Mouse (Mus musculus) cortical plate, adult 2 months (tissue): Measurements from ENCODE around the gene Pdhx. TPM values are rescaled to one million over a fixed set of nuclear protein-coding genes. Genes with fewer than 3 reads are reported as not detected.
A peak's percentile ranks its signal among the peaks of the same experiment; 100 is the strongest.

Experiments
- H3K27ac ChIP-seq: fragments of 200-500 bp; 2 replicates; pipeline ENCODE4 v1.5.1; 2012; ENCODE audit warnings: low read length, control low read depth, inconsistent platforms; ENCODE audit not compliant: insufficient read depth
- H3K4me1 ChIP-seq: fragments of 200-500 bp; 2 replicates; pipeline ENCODE4 v1.6.1; 2011; ENCODE audit warnings: low read length; ENCODE audit not compliant: control insufficient read depth, insufficient read depth
- H3K4me3 ChIP-seq: fragments of 200-500 bp; 2 replicates; pipeline ENCODE4 v1.5.1; 2011; ENCODE audit warnings: mild to moderate bottlenecking, low read length, control low read depth; ENCODE audit not compliant: insufficient read depth
- CTCF ChIP-seq: fragments of 200-500 bp; IDR thresholded peaks from 2 replicates; pipeline ENCODE4 v1.5.1; 2011; ENCODE audit warnings: mild to moderate bottlenecking, control low read depth, low read length; ENCODE audit not compliant: insufficient read depth; ENCODE audit errors: extremely low read depth
- POLR2A ChIP-seq: fragments of 200-500 bp; IDR thresholded peaks from 2 replicates; pipeline ENCODE4 v1.6.1; 2011; ENCODE audit warnings: mild to moderate bottlenecking, low read length, control low read depth; ENCODE audit not compliant: insufficient read depth; ENCODE audit errors: extremely low read depth
- polyA plus RNA-seq: library from polyadenylated mRNA; depleted of rRNA; stranded (reverse); fragments of >200 nt; gene quantifications from 2 replicates; pipeline ENCODE4 v1.2.3, GENCODE M21; 2012

Pdhx gene
- polyA plus RNA-seq, 1 experiment = 47.7 TPM

DNA sequence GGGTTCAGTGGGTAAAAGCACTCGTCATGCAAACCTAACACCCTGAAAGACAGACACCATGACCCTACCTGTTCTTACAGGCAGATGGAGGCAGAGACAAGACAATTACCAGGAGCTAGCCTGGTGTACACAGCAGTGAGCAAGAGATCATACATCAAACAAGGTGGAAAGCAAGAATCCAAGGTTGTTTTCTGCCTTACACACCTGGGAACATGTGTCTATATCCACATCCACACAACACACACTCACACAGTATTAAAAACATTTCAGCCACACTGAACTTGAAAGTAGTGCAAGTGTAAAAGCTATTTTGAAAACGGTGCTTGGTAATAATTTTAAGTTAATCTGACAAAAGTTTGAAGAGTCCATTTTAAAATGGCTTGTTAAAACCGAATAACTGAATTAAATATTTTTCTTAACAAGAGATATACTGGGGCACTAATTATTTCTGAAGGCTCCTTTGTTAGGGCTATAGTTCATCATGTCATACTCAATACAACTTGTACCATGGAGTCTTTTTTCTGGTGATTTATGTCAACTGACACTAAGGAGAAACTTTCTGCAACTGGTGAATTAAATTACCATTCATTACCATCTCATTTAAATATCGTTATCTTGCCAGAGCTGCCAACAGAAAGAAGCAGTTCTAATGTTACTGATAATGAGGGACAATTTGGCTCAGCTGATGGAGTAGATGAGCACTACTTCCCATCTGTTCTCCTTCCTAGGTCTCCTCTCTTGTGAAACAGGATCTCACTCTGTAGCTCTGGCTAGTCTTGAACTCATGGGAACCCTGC, 52.9 kb downstream of the Pdhx start:
- H3K4me3 ChIP-seq = no peak overlapping the region
- no peak for TF ChIP-seq CTCF
- TF ChIP-seq POLR2A = no peak
- peaks cover 4% of the 10 kb centered on the region; the same call in 1 of the 2 replicates for H3K4me1 ChIP-seq
- H3K27ac ChIP-seq = no peak overlapping the region

GRCm38 (mm10) chr2:103018817-103019494, 54.4 kb downstream of the Pdhx start:
- TF ChIP-seq CTCF = no peak
- no peak for TF ChIP-seq POLR2A
- Histone ChIP-seq H3K4me1 (peaks cover 4% of the 10 kb centered on the region; the same call in 1 of the 2 replicates), H3K27ac (no peak overlapping the region), H3K4me3 (no peak overlapping the region)

DNA sequence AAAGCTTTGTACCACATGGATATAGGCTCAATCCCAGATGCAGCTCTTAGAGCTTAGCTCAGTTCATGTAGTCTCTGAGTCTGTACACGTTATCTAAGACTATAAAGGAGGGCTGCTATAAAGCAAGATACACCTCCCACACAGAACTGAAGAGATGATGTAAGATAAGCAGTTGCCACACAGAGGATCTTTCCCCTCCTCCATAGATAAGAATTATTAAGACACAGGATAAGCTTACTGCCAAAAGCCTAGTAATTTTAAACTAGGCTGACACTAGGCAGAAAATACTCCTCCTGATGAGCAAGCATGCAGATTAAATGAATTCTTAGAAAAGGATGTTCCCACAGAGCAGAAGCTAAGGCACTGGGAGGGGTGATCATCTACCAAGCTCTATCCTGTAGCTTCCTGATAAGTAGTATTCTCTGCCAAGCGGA, 55.9 kb downstream of the Pdhx start:
- Histone ChIP-seq H3K4me3 (no peak overlapping the region), H3K27ac (no peak overlapping the region), H3K4me1 (peaks cover 4% of the 10 kb centered on the region; the same call in 1 of the 2 replicates)
- TF ChIP-seq POLR2A (no peak), CTCF (no peak)

DNA sequence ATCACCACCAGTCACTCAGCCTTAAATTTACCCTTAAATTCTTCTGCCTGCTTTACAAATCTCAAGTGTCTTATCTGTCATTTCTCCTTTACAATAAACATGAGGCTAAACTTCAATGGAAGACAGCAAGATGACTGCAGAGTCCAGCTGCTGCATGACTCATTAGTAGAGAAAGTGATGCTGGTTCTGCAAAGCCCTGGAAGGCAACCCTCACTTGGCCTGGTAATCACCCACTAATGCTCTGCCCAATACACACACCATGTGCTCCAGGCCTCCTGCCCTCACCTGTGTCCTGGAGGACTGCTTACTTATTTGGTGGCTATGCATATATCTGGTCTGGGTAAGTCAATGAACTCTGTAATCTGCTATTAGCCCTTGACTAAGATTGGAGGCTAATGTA, 57.2 kb downstream of the Pdhx start:
- Histone ChIP-seq H3K4me3 (no peak overlapping the region), H3K27ac (no peak overlapping the region), H3K4me1 (peaks cover 4% of the 10 kb centered on the region; the same call in 1 of the 2 replicates)
- no peak for TF ChIP-seq CTCF
- no peak for TF ChIP-seq POLR2A

DNA sequence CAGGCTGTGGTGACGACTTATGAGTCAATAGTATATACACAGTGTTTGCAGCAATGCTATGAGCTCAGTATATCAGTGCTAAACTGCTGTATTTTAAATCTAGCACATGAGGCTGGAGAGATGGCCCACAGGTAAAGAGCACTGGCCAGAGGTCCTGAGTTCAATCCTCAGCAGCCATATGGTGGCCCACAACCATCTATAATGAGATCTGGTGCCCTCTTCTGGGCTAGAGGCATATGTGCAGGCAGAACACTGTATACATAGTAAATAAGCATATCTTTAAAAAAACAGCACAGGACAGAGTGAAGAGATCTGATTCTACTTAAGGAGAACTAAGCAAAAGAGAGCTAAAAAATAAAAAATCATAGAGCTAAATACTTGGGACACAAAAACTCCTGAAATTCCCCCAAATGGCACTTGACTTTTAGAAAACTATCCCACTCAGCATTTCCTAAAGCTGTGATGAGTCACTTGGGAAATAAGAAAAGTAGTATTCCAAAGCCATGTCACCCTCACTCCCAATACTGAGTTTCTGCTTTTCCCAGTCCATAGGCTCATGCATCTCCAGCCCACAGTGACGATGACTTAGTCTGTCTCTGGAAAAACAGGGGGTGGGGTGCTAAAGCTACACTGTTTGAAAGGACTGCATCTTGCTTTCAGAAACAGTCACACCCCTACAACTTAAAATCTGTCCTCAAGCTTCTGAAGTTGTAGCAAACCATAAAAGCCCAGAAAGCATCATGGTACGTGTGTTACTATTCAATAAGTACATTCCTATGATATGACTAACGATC, 60.3 kb downstream of the Pdhx start:
- no peak overlapping the region for H3K27ac ChIP-seq
- no peak for TF ChIP-seq POLR2A
- 0 out of 2 replicates have a peak, but pooled peaks have one; percentile 13 for TF ChIP-seq CTCF
- H3K4me1 ChIP-seq = peaks cover 2% of the 10 kb centered on the region; the same call in 1 of the 2 replicates
- H3K4me3 ChIP-seq = no peak overlapping the region

DNA sequence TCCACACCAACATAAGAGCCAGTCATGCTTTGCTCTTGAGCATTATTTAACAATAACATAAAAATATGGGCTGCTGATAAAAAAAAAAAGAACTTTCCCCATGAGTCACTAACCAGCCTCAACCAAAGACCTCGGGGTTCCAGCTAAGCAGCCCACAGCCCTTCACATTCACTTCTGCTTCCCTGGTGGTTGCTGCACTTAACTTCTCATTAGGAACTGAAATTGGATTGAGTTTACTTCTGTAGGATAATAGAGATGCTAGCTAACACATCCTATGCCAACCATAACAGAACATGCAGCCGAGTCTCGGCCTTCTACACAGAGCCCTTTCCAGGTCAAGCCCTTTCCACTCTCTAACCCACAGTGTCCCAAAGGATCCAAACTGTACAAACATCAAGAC, 65.1 kb downstream of the Pdhx start:
- TF ChIP-seq CTCF (no peak), POLR2A (no peak)
- Histone ChIP-seq H3K4me3 (no peak overlapping the region), H3K4me1 (no peaks in the 10 kb centered on the region), H3K27ac (no peak overlapping the region)

DNA sequence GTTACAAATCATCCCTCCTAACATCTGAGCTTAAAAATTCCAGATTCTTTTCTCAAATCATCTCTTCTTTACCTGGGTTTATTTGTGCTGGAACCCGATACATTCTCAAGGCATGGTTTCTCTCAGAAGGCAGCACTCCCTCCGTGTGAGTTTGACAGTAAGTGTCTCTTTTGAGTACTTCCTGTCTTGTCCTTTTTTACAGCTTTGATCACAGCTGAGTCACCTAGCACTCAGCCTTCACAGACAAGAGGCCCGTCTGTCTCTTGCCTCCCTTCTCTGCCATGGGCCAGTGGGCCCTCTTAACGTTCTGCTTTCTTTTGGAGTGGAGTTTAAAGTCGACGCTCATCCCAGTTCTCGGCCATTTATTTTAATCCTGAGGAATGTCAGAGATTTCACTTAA, 68.7 kb downstream of the Pdhx start:
- no peak overlapping the region for H3K4me3 ChIP-seq
- TF ChIP-seq POLR2A (no peak), CTCF (no peak)

DNA sequence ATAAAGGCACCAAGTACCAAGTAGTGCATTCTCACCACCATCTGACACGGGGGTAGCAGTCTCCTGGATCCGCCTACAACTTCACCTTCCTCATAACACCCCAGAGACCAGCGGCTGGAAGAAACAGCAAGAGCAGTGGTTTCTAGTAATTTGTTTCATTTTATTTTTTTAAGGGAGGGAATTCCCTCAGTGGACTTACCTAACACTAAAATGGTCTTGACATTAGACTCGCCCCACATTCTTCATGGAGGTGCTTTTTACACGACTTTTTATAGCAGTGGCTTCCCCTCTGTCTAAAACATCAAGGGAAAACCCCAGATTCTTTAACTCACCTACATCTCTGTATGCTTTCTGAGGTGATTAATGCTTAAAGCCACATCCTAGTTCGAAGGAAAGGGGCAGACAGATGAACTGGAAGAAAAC, 74.1 kb downstream of the Pdhx start:
- Histone ChIP-seq H3K4me3 (no peak overlapping the region), H3K27ac (no peak overlapping the region)
- TF ChIP-seq POLR2A = no peak
- no peak for TF ChIP-seq CTCF

More for the DNA sequence above, 68.7 kb downstream of the Pdhx start:
- Histone ChIP-seq H3K27ac (no peak overlapping the region), H3K4me1 (no peaks in the 10 kb centered on the region)

DNA sequence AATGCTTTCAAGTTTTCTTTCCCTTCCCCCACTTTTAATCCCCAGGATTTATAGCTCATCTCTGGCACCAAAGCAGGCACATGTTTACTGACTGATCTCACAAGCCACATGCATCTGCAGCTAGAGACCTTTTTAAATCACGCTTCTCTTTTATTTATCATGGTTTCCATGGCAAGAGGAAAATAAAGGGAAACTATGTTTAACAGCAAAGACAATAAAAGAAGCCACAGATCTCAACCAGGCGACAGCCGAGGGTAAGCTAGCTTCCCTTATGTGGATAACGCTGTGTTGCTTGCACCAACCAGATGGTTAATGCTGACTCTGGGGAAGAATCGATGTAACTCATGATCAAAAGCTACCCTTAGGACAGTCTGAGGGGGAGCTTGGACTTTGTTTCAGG, 75.0 kb downstream of the Pdhx start:
- 0 out of 2 replicates have a peak overlapping the region, but pooled peaks have one; percentile 23 for H3K27ac ChIP-seq
- no peak overlapping the region for H3K4me3 ChIP-seq
- H3K4me1 ChIP-seq = peaks cover 2% of the 10 kb centered on the region; the same call in 1 of the 2 replicates
- TF ChIP-seq CTCF (no peak), POLR2A (no peak)

More for the DNA sequence above, 74.1 kb downstream of the Pdhx start:
- peaks cover 2% of the 10 kb centered on the region; the same call in 1 of the 2 replicates for H3K4me1 ChIP-seq
